Mouse (Mus musculus) liver, postnatal 0 days (tissue): ENCODE data around the gene Kdelr3. TPM values are rescaled to one million over a fixed set of nuclear protein-coding genes. Genes with fewer than 3 reads are reported as not detected.
A peak's percentile ranks its signal among the peaks of the same experiment; 100 is the strongest.

Source experiments
- ATAC-seq: fragments of 200-750 bp; cut with Nextera tagmentation; 2 replicates; pipeline ENCODE4 v1.8.0; 2017; ENCODE audit warnings: mild to moderate bottlenecking, moderate library complexity
- DNase-seq: peaks from one replicate; pipeline ENCODE4 v3.0.0-alpha.2; 2016
- H3K27ac ChIP-seq: fragments of 300-500 bp; sonication (generic); 2 replicates; pipeline ENCODE4 v1.5.1; 2014; ENCODE audit warnings: antibody characterized with exemption, moderate library complexity, mild to moderate bottlenecking, low read depth
- H3K27me3 ChIP-seq: fragments of 300-500 bp; sonication (generic); 2 replicates; pipeline ENCODE4 v1.6.1; 2014; ENCODE audit warnings: low read length, control low read depth, mixed read lengths; ENCODE audit not compliant: insufficient read depth
- H3K36me3 ChIP-seq: fragments of 300-500 bp; sonication (generic); replicated peaks from 2 replicates; pipeline ENCODE4 v1.6.1; 2014; ENCODE audit warnings: mild to moderate bottlenecking, control low read depth, low read length, moderate library complexity, mixed read lengths; ENCODE audit not compliant: insufficient read depth
- H3K4me1 ChIP-seq: fragments of 300-500 bp; sonication (generic); 2 replicates; pipeline ENCODE4 v1.6.1; 2014; ENCODE audit warnings: antibody characterized with exemption, mild to moderate bottlenecking, control low read depth; ENCODE audit not compliant: insufficient read depth
- H3K4me2 ChIP-seq: fragments of 300-500 bp; sonication (generic); 2 replicates; pipeline ENCODE4 v1.6.1; 2014; ENCODE audit warnings: low read depth, mild to moderate bottlenecking, low read length, moderate library complexity, mixed read lengths
- H3K4me3 ChIP-seq: fragments of 300-500 bp; sonication (generic); 2 replicates; pipeline ENCODE4 v1.5.1; 2014; ENCODE audit warnings: low read depth, low read length
- H3K9ac ChIP-seq: fragments of 300-500 bp; sonication (generic); replicated peaks from 2 replicates; pipeline ENCODE4 v1.6.1; 2014; ENCODE audit warnings: mild to moderate bottlenecking, moderate library complexity
- H3K9me3 ChIP-seq: fragments of 300-500 bp; sonication (generic); 2 replicates; pipeline ENCODE4 v1.6.1; 2016; ENCODE audit warnings: mild to moderate bottlenecking, control low read depth, low read length, mixed read lengths
- CTCF ChIP-seq: sonication (generic); IDR thresholded peaks from 2 replicates; pipeline ENCODE4 v1.5.1; 2016; ENCODE audit warnings: antibody characterized with exemption, low read depth
- EP300 ChIP-seq: IDR thresholded peaks from 2 replicates; pipeline ENCODE4 v1.6.1; 2016; ENCODE audit warnings: antibody characterized with exemption, low read depth, mild to moderate bottlenecking
- WGBS: fragments of 180-500 bp; shearing (Covaris S2); extraction: QIAGEN DNeasy Blood & Tissue Kit; methylation state at CpG from one replicate; pipeline ENCODE4 v1.1.7; 2014; ENCODE audit not compliant: insufficient replicate concordance; 5-methylcytosine and 5-hydroxymethylcytosine counted together
- polyA plus RNA-seq: library from polyadenylated mRNA; unstranded; fragments of >200 nt; fragmentation: Nextera tagmentation; extraction: Ambion mirVana; gene quantifications from 2 replicates; pipeline ENCODE4 v1.2.1, GENCODE M21; 2015

Kdelr3 gene
- 3.4 and 3.5 TPM in 2 replicates for polyA plus RNA-seq

- DNase-seq (peak; percentile 51), ATAC-seq (peak; percentile 69)
- Histone ChIP-seq H3K36me3 (no peaks in the 10 kb centered on the region), H3K27ac (no peak within 1 kb of the TSS), H3K4me3 (peak within 1 kb of the TSS; percentile 58), H3K9ac (peak within 1 kb of the TSS; percentile 55), H3K9me3 (no peaks in the 10 kb centered on the region), H3K27me3 (peaks cover 68% of the 10 kb centered on the region), H3K4me1 (peaks cover 13% of the 10 kb centered on the region), H3K4me2 (peak within 1 kb of the TSS; percentile 83)
- TF ChIP-seq EP300, result no peak
- 1% methylated on average over 68 of the region's 71 CpGs for WGBS
Observed at GRCm38 (mm10) chr15:79516171-79517096, at the start of gene Kdelr3. Gene Kdelr3 (plus strand): TSS chr15:79516411.

DNA sequence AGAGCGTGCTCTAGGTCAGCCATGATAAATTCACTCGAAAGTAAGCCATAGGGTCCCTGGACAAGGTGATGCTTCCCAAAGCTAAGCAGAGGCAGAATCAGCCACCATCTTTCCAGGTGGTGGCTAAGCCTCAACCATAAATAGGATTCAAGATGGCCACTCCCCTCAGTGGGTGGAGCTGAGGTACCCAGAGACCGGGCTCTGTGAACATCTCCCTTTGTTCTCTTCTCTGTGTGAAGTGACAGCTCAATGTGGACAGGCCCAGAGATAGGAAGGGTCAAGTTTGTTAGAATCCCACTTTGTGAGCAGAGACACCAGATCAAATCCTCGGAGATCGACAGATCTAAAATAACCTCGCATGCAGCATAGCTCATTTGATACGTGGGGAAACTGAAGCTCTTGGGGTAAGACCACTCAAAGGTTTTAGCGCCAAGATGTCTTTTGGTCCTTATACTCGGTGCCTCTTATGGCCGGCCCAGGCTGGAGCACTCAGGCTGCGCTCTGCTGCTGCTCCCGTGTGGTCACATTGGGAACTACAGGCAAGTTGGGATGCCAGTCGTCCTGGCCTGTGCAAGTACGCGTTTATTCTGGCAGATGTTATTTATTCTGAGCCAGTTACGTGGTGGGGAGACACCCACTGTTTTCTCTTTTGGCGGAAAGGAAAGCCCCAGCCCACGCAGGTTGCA, 49.5 kb upstream of the Kdelr3 start:
- no peak overlapping the region for H3K4me3 ChIP-seq
- no peak overlapping the region for H3K9ac ChIP-seq
- DNase-seq, result peak; percentile 87
- 8% methylated on average over 18 of the region's 18 CpGs for WGBS
- no peaks in the 10 kb centered on the region for H3K4me1 ChIP-seq
- peak; percentile 72 for ATAC-seq
- no peak overlapping the region for H3K4me2 ChIP-seq
- 0 out of 2 replicates have a peak, but pooled peaks cover 6% of the 10 kb centered on the region for H3K27me3 ChIP-seq
- H3K9me3 ChIP-seq, result no peaks in the 10 kb centered on the region
- no peaks in the 10 kb centered on the region for H3K36me3 ChIP-seq
- TF ChIP-seq EP300 (no peak), CTCF (peak; percentile 99)
- H3K27ac ChIP-seq, result no peak overlapping the region

DNA sequence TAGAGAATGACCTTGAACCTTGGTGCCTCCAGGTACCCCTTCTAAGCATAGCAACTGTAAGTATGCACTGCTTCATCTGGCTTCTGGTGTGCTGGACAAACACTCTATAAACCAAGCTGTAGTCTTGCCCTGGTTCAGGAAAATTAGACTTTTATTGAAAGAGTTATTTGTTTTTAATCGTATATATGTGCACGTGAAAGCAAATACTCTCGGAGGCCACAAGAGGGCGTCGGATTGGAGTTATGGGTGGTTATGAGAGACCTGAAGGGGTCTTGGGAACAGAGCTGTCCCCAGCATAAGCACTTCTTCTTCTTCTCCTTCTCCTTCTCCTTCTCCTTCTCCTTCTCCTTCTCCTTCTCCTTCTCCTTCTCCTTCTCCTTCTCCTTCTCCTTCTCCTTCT, 46.6 kb upstream of the Kdelr3 start:
- Histone ChIP-seq H3K4me3 (no peak overlapping the region), H3K27ac (no peak overlapping the region), H3K9me3 (no peaks in the 10 kb centered on the region), H3K27me3 (no peaks in the 10 kb centered on the region), H3K9ac (no peak overlapping the region), H3K4me2 (no peak overlapping the region), H3K4me1 (no peaks in the 10 kb centered on the region), H3K36me3 (no peaks in the 10 kb centered on the region)
- DNase-seq (no peak), ATAC-seq (no peak)
- WGBS, result 72% methylated on average over 5 of the region's 5 CpGs
- TF ChIP-seq EP300 (no peak), CTCF (no peak)

GRCm38 (mm10) chr15:79470583-79470982, 45.6 kb upstream of the Kdelr3 start:
- ATAC-seq, result no peak
- Histone ChIP-seq H3K4me3 (no peak overlapping the region), H3K4me2 (no peak overlapping the region), H3K9ac (no peak overlapping the region), H3K9me3 (no peaks in the 10 kb centered on the region), H3K36me3 (no peaks in the 10 kb centered on the region), H3K27me3 (no peaks in the 10 kb centered on the region), H3K27ac (no peak overlapping the region), H3K4me1 (no peaks in the 10 kb centered on the region)
- TF ChIP-seq EP300 (no peak), CTCF (no peak)
- 29% methylated on average over 17 of the region's 17 CpGs for WGBS
- DNase-seq, result no peak

GRCm38 (mm10) chr15:79471095-79471494, 45.1 kb upstream of the Kdelr3 start:
- Histone ChIP-seq H3K9me3 (no peaks in the 10 kb centered on the region), H3K9ac (no peak overlapping the region), H3K36me3 (no peaks in the 10 kb centered on the region), H3K4me3 (no peak overlapping the region), H3K27ac (no peak overlapping the region), H3K4me1 (no peaks in the 10 kb centered on the region), H3K27me3 (no peaks in the 10 kb centered on the region), H3K4me2 (no peak overlapping the region)
- DNase-seq, result no peak
- 48% methylated on average over 10 of the region's 10 CpGs for WGBS
- TF ChIP-seq EP300 (no peak), CTCF (no peak)
- ATAC-seq, result no peak

- H3K9me3 ChIP-seq, result no peaks in the 10 kb centered on the region
- no peak for DNase-seq
- no peak overlapping the region for H3K4me3 ChIP-seq
- no peaks in the 10 kb centered on the region for H3K4me1 ChIP-seq
- TF ChIP-seq EP300, result no peak
- peak; percentile 36 for TF ChIP-seq CTCF
- no peaks in the 10 kb centered on the region for H3K36me3 ChIP-seq
- no peak overlapping the region for H3K9ac ChIP-seq
- WGBS, result 79% methylated on average over 5 of the region's 5 CpGs
- H3K27me3 ChIP-seq, result no peaks in the 10 kb centered on the region
- H3K27ac ChIP-seq, result no peak overlapping the region
- H3K4me2 ChIP-seq, result no peak overlapping the region
- no peak for ATAC-seq
Observed at GRCm38 (mm10) chr15:79473042-79473441, 43.2 kb upstream of the Kdelr3 start.
